Mouse (Mus musculus) embryo, embryonic 11.5 days (tissue): ENCODE measurements around the gene Eno4.

Source experiments
- DNase-seq: peaks from one replicate; pipeline ENCODE4 v3.0.0-alpha.2; 2012; ENCODE audit warnings: low read depth, low spot score

Eno4 gene

GRCm38 (mm10) chr19:58974126-58974525, 30.9 kb downstream of the Eno4 start:
- no peak for DNase-seq

GRCm38 (mm10) chr19:58975216-58975863, 32.1 kb downstream of the Eno4 start:
- no peak for DNase-seq

GRCm38 (mm10) chr19:58978401-58979171, 35.4 kb downstream of the Eno4 start:
- DNase-seq = no peak

- no peak for DNase-seq
Observed at GRCm38 (mm10) chr19:58979436-58980055, 36.3 kb downstream of the Eno4 start.

GRCm38 (mm10) chr19:58980056-58980440, 36.8 kb downstream of the Eno4 start:
- DNase-seq = no peak

- DNase-seq = no peak
Observed at GRCm38 (mm10) chr19:58981571-58981970, 38.3 kb downstream of the Eno4 start.

GRCm38 (mm10) chr19:59002827-59003226, 59.6 kb downstream of the Eno4 start:
- no peak for DNase-seq

GRCm38 (mm10) chr19:59006577-59007340, 63.5 kb downstream of the Eno4 start:
- DNase-seq = no peak

GRCm38 (mm10) chr19:59010802-59011201, 67.6 kb downstream of the Eno4 start:
- DNase-seq = no peak
